Mouse (Mus musculus): ENCODE results near the gene Krt31.
A peak's percentile ranks its signal among the peaks of the same experiment; 100 is the strongest.

Gene Krt31

GRCm38 (mm10) chr11:100006624-100007023 lies 43.7 kb downstream of the Krt31 start:
- no peak for DNase-seq (ENCODE audit: extremely low spot score, low spot score)

- DNase-seq (ENCODE audit: extremely low spot score, low spot score) = no peak
Measured at GRCm38 (mm10) chr11:100005905-100006304, 44.4 kb downstream of the Krt31 start.

GRCm38 (mm10) chr11:100004846-100005245 lies 45.5 kb downstream of the Krt31 start:
- peak; percentile 34 for DNase-seq (ENCODE audit: extremely low spot score, low spot score)

GRCm38 (mm10) chr11:99999091-99999490 lies 51.3 kb downstream of the Krt31 start:
- DNase-seq (ENCODE audit: extremely low spot score, low spot score) = no peak

Data from neural tube, embryonic 10.5 days (tissue).